Mouse (Mus musculus) liver, embryonic 11.5 days (tissue): ENCODE data around the gene Kcnq2. TPM values are rescaled to one million over a fixed set of nuclear protein-coding genes. Genes with fewer than 3 reads are reported as not detected.

Experiments used
- ATAC-seq: fragments of 200-750 bp; cut with Nextera tagmentation; replicated peaks from 2 replicates; pipeline ENCODE4 v1.8.0; 2017; ENCODE audit warnings: moderate number of reproducible peaks, mild to moderate bottlenecking, moderate TSS enrichment, moderate library complexity; ENCODE audit not compliant: low FRiP score
- DNase-seq: peaks from one replicate; pipeline ENCODE4 v3.0.0-alpha.2; 2017; ENCODE audit warnings: low spot score
- H3K27ac ChIP-seq: fragments of 300-500 bp; sonication (generic); 2 replicates; pipeline ENCODE4 v1.5.1; 2014; ENCODE audit warnings: mild to moderate bottlenecking, low read depth, low read length, control low read depth
- H3K27me3 ChIP-seq: fragments of 300-500 bp; sonication (generic); replicated peaks from 2 replicates; pipeline ENCODE4 v1.6.1; 2014; ENCODE audit warnings: low read length, mixed read lengths; ENCODE audit not compliant: control insufficient read depth, insufficient read depth
- H3K36me3 ChIP-seq: fragments of 300-500 bp; sonication (generic); 2 replicates; pipeline ENCODE4 v1.6.1; 2014; ENCODE audit warnings: mild to moderate bottlenecking, low read length, moderate library complexity, mixed read lengths; ENCODE audit not compliant: control insufficient read depth, insufficient read depth
- H3K4me1 ChIP-seq: fragments of 300-500 bp; sonication (generic); replicated peaks from 2 replicates; pipeline ENCODE4 v1.6.1; 2014; ENCODE audit warnings: low read length, mixed read lengths; ENCODE audit not compliant: control insufficient read depth, insufficient read depth
- H3K4me2 ChIP-seq: fragments of 300-500 bp; sonication (generic); 2 replicates; pipeline ENCODE4 v1.6.1; 2014; ENCODE audit warnings: mild to moderate bottlenecking, control low read depth, moderate library complexity
- H3K4me3 ChIP-seq: fragments of 300-500 bp; sonication (generic); 2 replicates; pipeline ENCODE4 v1.5.1; 2014; ENCODE audit warnings: low read depth, low read length, control low read depth
- H3K9ac ChIP-seq: fragments of 300-500 bp; sonication (generic); 2 replicates; pipeline ENCODE4 v1.6.1; 2014; ENCODE audit warnings: low read depth, low read length, control low read depth
- H3K9me3 ChIP-seq: fragments of 300-500 bp; sonication (generic); 2 replicates; pipeline ENCODE4 v1.6.1; 2016; ENCODE audit warnings: low read length, inconsistent platforms, mixed read lengths; ENCODE audit not compliant: control insufficient read depth
- WGBS: fragments of 180-500 bp; shearing (Covaris S2); extraction: QIAGEN DNeasy Blood & Tissue Kit; methylation state at CpG from one replicate; pipeline ENCODE4 v1.1.7; 2014; 5-methylcytosine and 5-hydroxymethylcytosine counted together
- polyA plus RNA-seq: library from polyadenylated mRNA; unstranded; fragments of >200 nt; fragmentation: Nextera tagmentation; extraction: Ambion mirVana; gene quantifications from 2 replicates; pipeline ENCODE4 v1.2.1, GENCODE M21; 2014

The Kcnq2 gene
- polyA plus RNA-seq, 1 experiment from 2014 or later, result 0.15 TPM

DNA sequence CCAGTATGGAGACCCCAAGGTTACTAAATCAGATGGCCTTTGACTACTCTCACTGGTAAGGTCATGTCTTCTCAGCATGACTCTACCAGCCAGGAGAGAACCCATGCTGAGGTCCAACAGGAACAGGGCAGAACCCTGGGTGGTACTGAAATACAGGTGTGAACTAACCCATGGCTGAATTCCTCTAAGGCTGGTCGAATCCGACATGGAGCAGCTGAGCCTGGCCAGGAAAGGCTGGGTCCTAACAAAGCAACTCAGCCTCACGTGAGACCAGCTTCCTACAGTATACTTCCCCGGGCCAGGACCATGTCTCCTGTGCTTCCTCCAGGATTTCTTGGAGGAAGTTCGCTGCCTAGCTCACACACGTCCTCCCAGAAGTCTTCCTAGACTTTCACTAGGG lies 98.5 kb downstream of the Kcnq2 start:
- H3K36me3 ChIP-seq, result no peaks in the 10 kb centered on the region
- no peak overlapping the region for H3K4me3 ChIP-seq
- H3K4me1 ChIP-seq, result no peaks in the 10 kb centered on the region
- no peak overlapping the region for H3K4me2 ChIP-seq
- 54% methylated on average over 6 of the region's 6 CpGs for WGBS
- H3K27me3 ChIP-seq, result peaks cover 64% of the 10 kb centered on the region
- H3K9ac ChIP-seq, result no peak overlapping the region
- no peak overlapping the region for H3K27ac ChIP-seq
- no peak for DNase-seq
- H3K9me3 ChIP-seq, result no peaks in the 10 kb centered on the region
- ATAC-seq, result no peak

DNA sequence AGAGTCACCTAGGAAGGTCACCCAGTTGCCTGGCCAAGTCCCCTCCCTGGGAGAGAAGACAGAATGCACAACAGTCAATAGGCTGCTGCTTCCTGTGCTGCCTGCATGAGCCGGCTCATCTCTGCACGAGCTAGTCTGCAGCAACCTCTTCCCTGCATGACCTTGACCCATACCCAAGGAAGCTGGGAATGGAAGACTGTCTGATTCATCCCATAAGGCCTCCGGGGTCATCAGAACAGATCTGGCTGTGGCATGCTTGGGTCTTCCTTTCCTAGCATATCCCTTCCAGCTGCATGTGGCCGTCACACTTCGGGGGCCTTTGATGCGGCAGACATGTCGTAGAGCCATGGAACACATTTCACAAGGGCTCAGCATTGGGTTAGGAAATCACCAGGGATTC lies 99.9 kb downstream of the Kcnq2 start:
- peaks cover 50% of the 10 kb centered on the region for H3K27me3 ChIP-seq
- H3K9ac ChIP-seq, result no peak overlapping the region

DNA sequence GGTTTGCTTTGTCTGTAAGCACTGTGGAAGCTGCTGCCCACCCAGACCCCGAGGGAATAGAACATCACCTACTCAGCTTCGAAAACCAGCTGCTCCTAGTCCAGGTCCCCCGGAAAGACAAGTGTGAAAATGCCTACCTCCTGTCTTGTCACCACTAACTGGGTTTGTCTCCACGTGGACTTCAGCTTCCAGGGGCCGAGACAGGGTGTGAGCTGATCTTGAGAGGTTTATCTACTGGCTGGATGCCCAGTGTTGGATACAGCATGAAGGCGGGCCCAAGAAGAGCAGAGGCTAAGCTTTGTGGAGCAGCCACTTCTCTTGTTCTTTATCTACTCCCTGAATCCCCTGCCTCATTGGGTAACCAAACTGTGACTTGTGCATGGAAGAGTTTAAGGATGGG lies 101.8 kb downstream of the Kcnq2 start:
- WGBS, result 54% methylated on average over 6 of the region's 6 CpGs
- ATAC-seq (no peak), DNase-seq (no peak)
- Histone ChIP-seq H3K9me3 (no peaks in the 10 kb centered on the region), H3K27me3 (peaks cover 31% of the 10 kb centered on the region), H3K4me1 (no peaks in the 10 kb centered on the region), H3K4me3 (no peak overlapping the region), H3K9ac (no peak overlapping the region), H3K4me2 (no peak overlapping the region), H3K36me3 (no peaks in the 10 kb centered on the region), H3K27ac (no peak overlapping the region)

More for the DNA sequence above, 99.9 kb downstream of the Kcnq2 start:
- Histone ChIP-seq H3K36me3 (no peaks in the 10 kb centered on the region), H3K27ac (no peak overlapping the region), H3K4me3 (no peak overlapping the region), H3K9me3 (no peaks in the 10 kb centered on the region), H3K4me2 (no peak overlapping the region), H3K4me1 (no peaks in the 10 kb centered on the region)
- 72% methylated on average over 7 of the region's 7 CpGs for WGBS
- DNase-seq (no peak), ATAC-seq (no peak)

DNA sequence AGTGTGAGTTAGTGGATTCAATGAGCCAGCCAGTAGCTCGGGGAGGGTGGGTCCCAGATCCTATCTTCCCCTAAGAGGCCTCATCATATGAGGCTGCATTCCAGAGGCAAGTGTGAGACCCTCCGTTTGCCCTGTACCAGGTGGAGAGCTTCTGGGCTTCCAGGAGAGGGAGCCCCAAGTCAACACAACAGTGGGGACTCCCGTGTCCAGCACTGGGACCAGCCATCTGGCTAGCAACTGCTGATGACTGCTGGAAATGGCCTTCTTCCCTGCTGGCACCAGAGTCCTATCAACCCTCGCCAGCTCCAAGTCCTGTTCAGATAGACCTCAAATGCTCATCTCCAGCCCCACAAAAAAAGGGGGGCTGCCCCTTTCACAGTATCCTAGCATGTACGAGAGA lies 102.7 kb downstream of the Kcnq2 start:
- Histone ChIP-seq H3K27me3 (peaks cover 22% of the 10 kb centered on the region), H3K36me3 (no peaks in the 10 kb centered on the region), H3K4me1 (no peaks in the 10 kb centered on the region), H3K9me3 (no peaks in the 10 kb centered on the region), H3K4me3 (no peak overlapping the region), H3K27ac (no peak overlapping the region), H3K9ac (no peak overlapping the region), H3K4me2 (no peak overlapping the region)
- 32% methylated on average over 5 of the region's 5 CpGs for WGBS
- ATAC-seq (no peak), DNase-seq (no peak)

DNA sequence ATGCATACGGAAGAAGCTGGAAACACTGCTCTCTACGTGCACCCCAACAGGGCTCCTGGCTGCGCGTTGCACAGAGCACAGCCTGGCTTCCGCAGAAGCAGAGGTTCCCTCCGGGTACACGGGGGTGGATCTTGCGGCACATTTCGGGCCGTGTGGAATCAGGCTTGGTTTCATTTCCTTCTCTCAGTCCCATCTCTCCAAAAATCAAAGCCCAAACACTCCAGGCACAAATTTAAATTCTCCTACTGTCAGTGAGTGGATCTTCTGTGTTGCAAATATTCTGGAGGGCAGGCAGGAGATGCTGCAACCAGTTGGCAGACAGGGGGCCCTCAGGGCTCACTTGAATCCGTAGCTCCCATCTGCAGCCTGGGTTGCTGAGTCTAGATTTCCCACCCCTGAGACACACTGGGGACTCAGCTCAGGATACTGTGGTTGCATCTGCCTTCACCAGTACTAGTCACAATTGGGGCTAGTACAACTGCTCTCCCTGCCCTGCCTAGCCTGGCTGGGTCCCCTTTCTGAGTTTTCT lies 103.6 kb downstream of the Kcnq2 start:
- no peaks in the 10 kb centered on the region for H3K4me1 ChIP-seq
- WGBS, result 79% methylated on average over 11 of the region's 11 CpGs
- no peak overlapping the region for H3K27ac ChIP-seq
- H3K9ac ChIP-seq, result no peak overlapping the region
- no peaks in the 10 kb centered on the region for H3K36me3 ChIP-seq
- DNase-seq (no peak), ATAC-seq (no peak)
- no peak overlapping the region for H3K4me2 ChIP-seq
- peaks cover 13% of the 10 kb centered on the region for H3K27me3 ChIP-seq
- no peaks in the 10 kb centered on the region for H3K9me3 ChIP-seq
- no peak overlapping the region for H3K4me3 ChIP-seq

Other genes starting within 250 kb of the Kcnq2 start
- 59.2 and 64.8 TPM in 2 replicates for gene Ythdf1, start 214.4 kb downstream of the Kcnq2 start, polyA plus RNA-seq
- gene Birc7, start 206.3 kb downstream of the Kcnq2 start, polyA plus RNA-seq, result not detected in 2 replicates
- 5.3 and 6.8 TPM in 2 replicates for gene Nkain4, start 180.6 kb downstream of the Kcnq2 start, polyA plus RNA-seq
- gene Arfgap1, start 168.1 kb downstream of the Kcnq2 start, polyA plus RNA-seq, result 57.6 and 62.4 TPM in 2 replicates
- gene Col20a1, start 148.8 kb downstream of the Kcnq2 start, polyA plus RNA-seq, result 0.10 and 0.16 TPM in 2 replicates
- 1.2 and 1.6 TPM in 2 replicates for gene Chrna4, start 91.8 kb downstream of the Kcnq2 start, polyA plus RNA-seq
- gene Eef1a2, start 21.7 kb upstream of the Kcnq2 start, polyA plus RNA-seq, result not detected in 2 replicates
- 172 and 179 TPM in 2 replicates for gene Ppdpf, start 51.9 kb upstream of the Kcnq2 start, polyA plus RNA-seq
- gene Ptk6, start 67.5 kb upstream of the Kcnq2 start, polyA plus RNA-seq, result not detected in 2 replicates
- 0.23 TPM in 1 of 2 replicates, not detected in the other for gene Srms, start 77.9 kb upstream of the Kcnq2 start, polyA plus RNA-seq
- 0.34 TPM in 1 of 2 replicates, not detected in the other for gene Fndc11, start 84.7 kb upstream of the Kcnq2 start, polyA plus RNA-seq
- gene Helz2, start 106.7 kb upstream of the Kcnq2 start, polyA plus RNA-seq, result 2.4 and 2.6 TPM in 2 replicates
- gene Gmeb2, start 152.7 kb upstream of the Kcnq2 start, polyA plus RNA-seq, result 14.7 and 16.4 TPM in 2 replicates
- gene Stmn3, start 179.2 kb upstream of the Kcnq2 start, polyA plus RNA-seq, result 0.59 and 0.74 TPM in 2 replicates
- gene Rtel1, start 184.4 kb upstream of the Kcnq2 start, polyA plus RNA-seq, result 58.8 and 66.4 TPM in 2 replicates
- gene Zgpat, start 229.6 kb upstream of the Kcnq2 start, polyA plus RNA-seq, result 29.5 and 35.1 TPM in 2 replicates
- gene Arfrp1, start 230.1 kb upstream of the Kcnq2 start, polyA plus RNA-seq, result 48.7 and 48.9 TPM in 2 replicates
- 17.0 and 20.2 TPM in 2 replicates for gene Lime1, start 244.8 kb upstream of the Kcnq2 start, polyA plus RNA-seq